Mouse (Mus musculus) cortical plate, adult 2 months (tissue): ENCODE measurements at regions not wholly inside any gene's neighbourhood (a gene's known extent, or its start where the extent isn't known, plus 50 kb on each side); places are given as distances from the start of the nearest gene placed in this dataset.

ENCODE experiments used
- CTCF ChIP-seq: fragments of 200-500 bp; IDR thresholded peaks from 2 replicates; pipeline ENCODE4 v1.5.1; 2011; ENCODE audit warnings: mild to moderate bottlenecking, control low read depth, low read length; ENCODE audit not compliant: insufficient read depth; ENCODE audit errors: extremely low read depth
- POLR2A ChIP-seq: fragments of 200-500 bp; IDR thresholded peaks from 2 replicates; pipeline ENCODE4 v1.6.1; 2011; ENCODE audit warnings: mild to moderate bottlenecking, low read length, control low read depth; ENCODE audit not compliant: insufficient read depth; ENCODE audit errors: extremely low read depth

GRCm38 (mm10) chr11:86871782-86872181, 64.2 kb upstream of the Dhx40 start:
- TF ChIP-seq CTCF = no peak
- TF ChIP-seq POLR2A = no peak
